Mouse (Mus musculus) adrenal gland, postnatal 10 days (tissue): ENCODE measurements around the gene Gm10719. TPM values are rescaled to one million over a fixed set of nuclear protein-coding genes. Genes with fewer than 3 reads are reported as not detected.
"Not testable (repeated sequence)": the region's sequence is repeated elsewhere in the genome, so short reads cannot be mapped to it uniquely, and the experiment has no call there.

Source experiments
- DNase-seq: peaks from one replicate; pipeline ENCODE4 v3.0.0; 2021; ENCODE audit warnings: mixed read lengths
- microRNA-seq: library from miRNA; unstranded; fragments of <30 nt; microRNA quantifications from one replicate; pipeline ENCODE4 v1.2.0, GENCODE M21; 2021
- total RNA-seq, 2 experiments: library from RNA; stranded (reverse); gene quantifications; 2 replicates each; pipeline ENCODE4 v1.2.3; 2021

The Gm10719 gene
- total RNA-seq, 2 experiments from 2014 or later = 1.3 to 1.7 TPM

DNA sequence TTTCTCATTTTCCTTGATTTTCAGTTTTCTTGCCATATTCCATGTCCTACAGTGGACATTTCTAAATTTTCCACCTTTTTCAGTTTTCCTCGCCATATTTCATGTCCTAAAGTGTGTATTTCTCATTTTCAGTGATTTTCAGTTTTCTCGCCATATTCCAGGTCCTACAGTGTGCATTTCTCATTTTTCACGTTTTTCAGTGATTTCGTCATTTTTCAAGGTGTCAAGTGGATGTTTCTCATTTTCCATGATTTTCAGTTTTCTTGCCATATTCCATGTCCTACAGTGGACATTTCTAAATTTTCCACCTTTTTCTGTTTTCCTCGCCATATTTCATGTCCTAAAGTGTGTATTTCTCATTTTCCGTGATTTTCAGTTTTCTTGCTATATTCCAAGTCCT, 8.4 kb downstream of the Gm10719 start:
- peak; percentile 65 for DNase-seq

DNA sequence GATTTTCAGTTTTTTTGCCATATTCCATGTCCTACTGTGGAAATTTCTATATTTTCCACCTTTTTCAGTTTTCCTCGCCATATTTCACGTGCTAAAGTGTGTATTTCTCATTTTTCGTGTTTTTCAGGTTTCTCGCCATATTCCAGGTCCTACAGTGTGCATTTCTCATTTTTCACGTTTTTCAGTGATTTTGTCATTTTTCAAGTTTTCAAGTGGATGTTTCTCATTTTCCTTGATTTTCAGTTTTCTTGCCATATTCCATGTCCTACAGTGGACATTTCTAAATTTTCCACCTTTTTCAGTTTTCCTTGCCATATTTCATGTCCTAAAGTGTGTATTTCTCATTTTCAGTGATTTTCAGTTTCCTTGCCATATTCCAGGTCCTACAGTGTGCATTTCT, 8.9 kb downstream of the Gm10719 start:
- not testable (repeated sequence) for DNase-seq

DNA sequence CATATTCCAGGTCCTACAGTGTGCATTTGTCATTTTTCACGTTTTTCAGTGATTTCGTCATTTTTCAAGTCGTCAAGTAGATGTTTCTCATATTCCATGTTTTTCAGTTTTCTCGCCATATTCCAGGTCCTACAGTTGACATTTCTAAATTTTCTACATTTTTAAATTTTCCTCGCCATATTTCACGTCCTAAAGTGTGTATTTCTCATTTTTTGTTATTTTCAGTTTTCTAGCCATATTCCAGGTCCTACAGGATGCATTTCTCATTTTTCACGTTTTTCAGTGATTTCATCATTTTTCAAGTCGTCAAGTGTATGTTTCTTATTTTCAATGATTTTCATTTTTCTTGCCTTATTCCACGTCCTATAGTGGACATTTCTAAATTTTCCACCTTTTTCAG, 9.5 kb downstream of the Gm10719 start:
- peak; percentile 3 for DNase-seq

DNA sequence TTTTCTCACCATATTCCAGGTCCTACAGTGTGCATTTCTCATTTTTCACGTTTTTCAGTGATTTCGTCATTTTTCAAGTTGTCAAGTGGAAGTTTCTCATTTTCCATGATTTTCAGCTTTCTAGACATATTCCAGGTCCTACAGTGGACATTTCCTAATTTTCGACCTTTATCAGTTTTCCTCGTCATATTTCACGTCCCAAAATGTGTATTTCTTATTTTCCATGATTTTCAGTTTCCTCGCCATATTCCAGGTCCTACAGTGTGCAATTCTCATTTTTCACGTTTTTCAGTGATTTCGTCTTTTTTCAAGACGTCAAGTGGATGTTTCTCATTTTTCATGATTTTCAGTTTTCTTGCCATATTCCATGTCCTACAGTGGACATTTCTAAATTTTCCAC, 10.0 kb downstream of the Gm10719 start:
- DNase-seq = not testable (repeated sequence)

DNA sequence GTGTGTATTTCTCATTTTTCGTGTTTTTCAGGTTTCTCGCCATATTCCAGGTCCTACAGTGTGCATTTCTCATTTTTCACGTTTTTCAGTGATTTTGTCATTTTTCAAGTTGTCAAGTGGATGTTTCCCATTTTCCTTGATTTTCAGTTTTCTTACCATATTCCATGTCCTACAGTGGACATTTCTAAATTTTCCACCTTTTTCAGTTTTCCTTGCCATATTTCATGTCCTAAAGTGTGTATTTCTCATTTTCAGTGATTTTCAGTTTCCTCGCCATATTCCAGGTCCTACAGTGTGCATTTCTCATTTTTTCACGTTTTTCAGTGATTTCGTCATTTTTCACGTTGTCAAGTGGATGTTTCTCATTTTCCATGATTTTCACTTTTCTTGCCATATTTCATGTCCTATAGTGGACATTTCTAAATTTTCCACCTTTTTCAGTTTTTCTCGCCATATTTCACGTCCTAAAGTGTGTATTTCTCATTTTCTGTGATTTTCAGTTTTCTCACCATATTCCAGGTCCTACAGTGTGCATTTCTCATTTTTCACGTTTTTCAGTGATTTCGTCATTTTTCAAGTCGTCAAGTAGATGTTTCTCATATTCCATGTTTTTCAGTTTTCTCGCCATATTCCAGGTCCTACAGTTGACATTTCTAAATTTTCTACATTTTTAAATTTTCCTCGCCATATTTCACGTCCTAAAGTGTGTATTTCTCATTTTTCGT, 12.2 kb downstream of the Gm10719 start:
- peak; percentile 29 for DNase-seq

DNA sequence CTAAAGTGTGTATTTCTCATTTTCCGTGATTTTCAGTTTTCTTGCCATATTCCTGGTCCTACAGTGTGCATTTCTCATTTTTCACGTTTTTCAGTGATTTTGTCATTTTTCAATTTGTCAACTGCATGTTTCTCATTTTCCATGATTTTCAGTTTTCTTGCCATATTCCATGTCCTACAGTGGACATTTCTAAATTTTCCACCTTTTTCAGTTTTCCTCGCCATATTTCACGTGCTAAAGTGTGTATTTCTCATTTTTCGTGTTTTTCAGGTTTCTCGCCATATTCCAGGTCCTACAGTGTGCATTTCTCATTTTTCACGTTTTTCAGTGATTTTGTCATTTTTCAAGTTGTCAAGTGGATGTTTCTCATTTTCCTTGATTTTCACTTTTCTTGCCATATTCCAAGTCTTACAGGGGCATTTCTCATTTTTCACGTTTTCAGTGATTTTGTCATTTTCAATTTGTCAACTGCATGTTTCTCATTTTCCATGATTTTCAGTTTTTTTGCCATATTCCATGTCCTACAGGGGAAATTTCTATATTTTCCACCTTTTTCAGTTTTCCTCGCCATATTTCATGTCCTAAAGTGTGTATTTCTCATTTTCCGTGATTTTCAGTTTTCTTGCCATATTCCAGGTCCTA, 13.6 kb downstream of the Gm10719 start:
- DNase-seq = not testable (repeated sequence)

DNA sequence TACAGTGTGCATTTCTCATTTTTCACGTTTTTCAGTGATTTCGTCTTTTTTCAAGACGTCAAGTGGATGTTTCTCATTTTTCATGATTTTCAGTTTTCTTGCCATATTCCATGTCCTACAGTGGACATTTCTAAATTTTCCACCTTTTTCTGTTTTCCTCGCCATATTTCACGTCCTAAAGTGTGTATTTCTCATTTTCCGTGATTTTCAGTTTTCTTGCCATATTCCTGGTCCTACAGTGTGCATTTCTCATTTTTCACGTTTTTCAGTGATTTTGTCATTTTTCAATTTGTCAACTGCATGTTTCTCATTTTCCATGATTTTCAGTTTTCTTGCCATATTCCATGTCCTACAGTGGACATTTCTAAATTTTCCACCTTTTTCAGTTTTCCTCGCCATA, 17.1 kb downstream of the Gm10719 start, which contains the start of gene Gm17535:
TSS of gene Gm17535 (plus strand) at position 301 of the 400 bp plus-strand sequence.
- not testable (repeated sequence) for DNase-seq

DNA sequence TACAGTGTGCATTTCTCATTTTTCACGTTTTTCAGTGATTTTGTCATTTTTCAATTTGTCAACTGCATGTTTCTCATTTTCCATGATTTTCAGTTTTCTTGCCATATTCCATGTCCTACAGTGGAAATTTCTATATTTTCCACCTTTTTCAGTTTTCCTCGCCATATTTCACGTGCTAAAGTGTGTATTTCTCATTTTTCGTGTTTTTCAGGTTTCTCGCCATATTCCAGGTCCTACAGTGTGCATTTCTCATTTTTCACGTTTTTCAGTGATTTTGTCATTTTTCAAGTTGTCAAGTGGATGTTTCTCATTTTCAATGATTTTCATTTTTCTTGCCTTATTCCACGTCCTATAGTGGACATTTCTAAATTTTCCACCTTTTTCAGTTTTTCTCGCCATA, 19.4 kb downstream of the Gm10719 start, which contains the start of gene Gm10715:
TSS of gene Gm10715 (plus strand) at position 301 of the 400 bp plus-strand sequence.
- DNase-seq = not testable (repeated sequence)

DNA sequence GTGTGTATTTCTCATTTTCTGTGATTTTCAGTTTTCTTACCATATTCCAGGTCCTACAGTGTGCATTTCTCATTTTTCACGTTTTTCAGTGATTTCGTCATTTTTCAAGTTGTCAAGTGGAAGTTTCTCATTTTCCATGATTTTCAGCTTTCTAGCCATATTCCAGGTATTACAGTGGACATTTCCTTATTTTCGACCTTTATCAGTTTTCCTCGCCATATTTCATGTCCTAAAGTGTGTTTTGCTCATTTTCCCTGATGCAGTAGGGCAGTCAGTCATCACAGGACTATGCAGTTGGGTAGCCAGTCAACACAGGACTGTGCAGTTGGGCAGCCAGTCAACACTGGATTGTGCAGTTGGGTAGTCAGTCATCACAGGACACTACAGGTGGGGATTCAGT, 21.0 kb downstream of the Gm10719 start:
- DNase-seq = not testable (repeated sequence)

Small RNA genes lying within 50 kb of the gene (microRNA-seq; reads per million reads assigned to microRNA genes)
- not detected for gene Mir101c

Other genes starting within 250 kb of the Gm10719 start
- gene Gm10722, start 16.5 kb upstream of the Gm10719 start, total RNA-seq = not detected
- 1 to 10 TPM in 1 of 2 experiments, not detected in 1; 1.1 TPM for gene Gm11168, start 14.1 kb upstream of the Gm10719 start, total RNA-seq
- 1 to 10 TPM in 1 of 2 experiments, not detected in 1; 1.1 TPM for gene Gm10721, start 4.3 kb upstream of the Gm10719 start, total RNA-seq
- not detected for gene Gm10720, start 1.8 kb upstream of the Gm10719 start, total RNA-seq
- 1 to 10 TPM; 1.4 to 3.2 TPM for gene Gm10718, start 6.1 kb downstream of the Gm10719 start, total RNA-seq
- gene Gm10717, start 8.0 kb downstream of the Gm10719 start, total RNA-seq = 1 to 10 TPM in 1 of 2 experiments, under 1 TPM in 1; 0.57 to 1.8 TPM
- not detected for gene Gm17535, start 17.2 kb downstream of the Gm10719 start, total RNA-seq
- gene Gm10715, start 19.5 kb downstream of the Gm10719 start, total RNA-seq = not detected